Mouse (Mus musculus) heart, postnatal 0 days (tissue): ENCODE measurements around the gene Taf3.

ENCODE experiments used
- CTCF ChIP-seq: IDR thresholded peaks from 2 replicates; pipeline ENCODE4 v1.5.1; 2016; ENCODE audit warnings: antibody characterized with exemption, control low read depth, low read depth
- EP300 ChIP-seq: IDR thresholded peaks from 2 replicates; pipeline ENCODE4 v1.6.1; 2016; ENCODE audit warnings: antibody characterized with exemption, low read depth

DNA sequence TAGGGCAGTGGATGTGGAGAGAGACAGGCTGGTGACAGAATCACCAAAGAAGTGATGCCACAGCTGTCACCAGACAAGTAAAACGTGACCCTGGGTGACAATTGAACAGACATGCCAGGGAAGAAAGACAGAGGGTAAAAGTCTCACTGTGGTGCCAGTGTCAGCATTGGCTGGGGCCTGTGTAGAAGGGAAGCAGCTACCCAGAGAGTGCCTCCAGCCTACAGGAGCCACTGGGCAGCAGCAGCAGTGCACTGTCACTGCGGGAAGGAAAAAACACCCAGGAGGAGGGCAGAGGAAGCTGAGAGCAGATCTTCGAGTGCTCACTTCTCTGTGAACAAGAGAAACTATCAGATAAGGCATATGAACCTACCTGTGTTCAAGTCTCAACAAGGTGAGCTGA, 86.7 kb downstream of the Taf3 start:
- TF ChIP-seq CTCF, result no peak
- TF ChIP-seq EP300, result no peak
